Mouse (Mus musculus) spleen, embryonic (tissue): ENCODE measurements at regions not wholly inside any gene's neighbourhood (a gene's known extent, or its start where the extent isn't known, plus 50 kb on each side); places are given as distances from the start of the nearest gene placed in this dataset.
"Not testable (repeated sequence)": the region's sequence is repeated elsewhere in the genome, so short reads cannot be mapped to it uniquely, and the experiment has no call there.

ENCODE experiments used
- CTCF ChIA-PET: fragments of 350-600 bp; sonication (Branson Sonifier 250); formaldehyde crosslinking; loops from one replicate; lab custom pipeline; 2022; lab: Charles Lee

GRCm38 (mm10) chr6:31126131-31126871 lies 167.4 kb upstream of the Klf14 start:
- CTCF ChIA-PET = interaction anchor here (0.7 to 1.0 kb wide), 3 partner anchors 10 to 30 kb away, joined by 3 read pairs; no protein-coding TSS in a partner anchor

- CTCF ChIA-PET = interaction anchor here (0.6 to 1.5 kb wide), 2 partner anchors 11 to 181 kb away, joined by 3 to 4 read pairs; no protein-coding TSS in a partner anchor
Measured at GRCm38 (mm10) chr6:31129170-31129569, 170.3 kb upstream of the Klf14 start.

- CTCF ChIA-PET = interaction anchor here (0.6 kb wide), 1 partner anchor 180 kb away, joined by 3 read pairs; no protein-coding TSS in a partner anchor
Measured at GRCm38 (mm10) chr6:31129987-31130386, 171.1 kb upstream of the Klf14 start.

GRCm38 (mm10) chr6:31130522-31130921 lies 171.6 kb upstream of the Klf14 start:
- CTCF ChIA-PET = no interaction called here

GRCm38 (mm10) chr6:31131716-31132115 lies 172.8 kb upstream of the Klf14 start:
- CTCF ChIA-PET = no interaction called here

- CTCF ChIA-PET = no interaction called here
Measured at GRCm38 (mm10) chr6:31132396-31133190, 173.7 kb upstream of the Klf14 start.

GRCm38 (mm10) chr6:31133896-31134735 lies 175.2 kb upstream of the Klf14 start:
- CTCF ChIA-PET = no interaction called here

GRCm38 (mm10) chr6:31134736-31135077 lies 175.8 kb upstream of the Klf14 start:
- CTCF ChIA-PET = interaction anchor here (1.1 kb wide), 1 partner anchor 13 kb away, joined by 4 read pairs; no protein-coding TSS in a partner anchor

- CTCF ChIA-PET = interaction anchor here (1.1 kb wide), 1 partner anchor 14 kb away, joined by 4 read pairs; no protein-coding TSS in a partner anchor
Measured at GRCm38 (mm10) chr6:31135580-31135979, 176.7 kb upstream of the Klf14 start.

- CTCF ChIA-PET = interaction anchor here (0.7 kb wide), 1 partner anchor 11 kb away, joined by 3 read pairs; no protein-coding TSS in a partner anchor
Measured at GRCm38 (mm10) chr6:31136895-31137294, 178.0 kb upstream of the Klf14 start.

GRCm38 (mm10) chr6:31137351-31137750 lies 178.5 kb upstream of the Klf14 start:
- CTCF ChIA-PET = no interaction called here

GRCm38 (mm10) chr6:31140000-31140399 lies 181.1 kb upstream of the Klf14 start:
- CTCF ChIA-PET = interaction anchor here (1.4 kb wide), 1 partner anchor 17 kb away, joined by 3 read pairs; no protein-coding TSS in a partner anchor

GRCm38 (mm10) chr6:31140593-31140992 lies 181.7 kb upstream of the Klf14 start:
- CTCF ChIA-PET = interaction anchor here (1.4 kb wide), 1 partner anchor 16 kb away, joined by 3 read pairs; no protein-coding TSS in a partner anchor

GRCm38 (mm10) chr6:31141486-31141885 lies 182.6 kb upstream of the Klf14 start:
- CTCF ChIA-PET = no interaction called here

GRCm38 (mm10) chr6:31142479-31143007 lies 183.7 kb upstream of the Klf14 start:
- CTCF ChIA-PET = not testable (repeated sequence)

GRCm38 (mm10) chr6:31145687-31146086 lies 186.8 kb upstream of the Klf14 start:
- CTCF ChIA-PET = no interaction called here

GRCm38 (mm10) chr6:31146779-31147178 lies 187.9 kb upstream of the Klf14 start:
- CTCF ChIA-PET = no interaction called here

GRCm38 (mm10) chr6:31147682-31148081 lies 188.8 kb upstream of the Klf14 start:
- CTCF ChIA-PET = no interaction called here

GRCm38 (mm10) chr6:31148311-31148856 lies 189.5 kb upstream of the Klf14 start:
- CTCF ChIA-PET = interaction anchor here (0.5 kb wide), 1 partner anchor 108 kb away, joined by 3 read pairs; no protein-coding TSS in a partner anchor

GRCm38 (mm10) chr6:31149164-31149563 lies 190.3 kb upstream of the Klf14 start:
- CTCF ChIA-PET = interaction anchor here (0.5 to 0.7 kb wide), 2 partner anchors 10 to 108 kb away, joined by 3 to 4 read pairs; no protein-coding TSS in a partner anchor
